Mouse (Mus musculus) olfactory bulb, adult 2 months (tissue): ENCODE measurements at regions not wholly inside any gene's neighbourhood (a gene's known extent, or its start where the extent isn't known, plus 50 kb on each side); places are given as distances from the start of the nearest gene placed in this dataset.

ENCODE experiments used
- H3K27ac ChIP-seq: fragments of 200-500 bp; 2 replicates; pipeline ENCODE4 v1.5.1; 2012; ENCODE audit warnings: low read depth, low read length; ENCODE audit not compliant: insufficient read depth
- H3K4me1 ChIP-seq: fragments of 200-500 bp; 2 replicates; pipeline ENCODE4 v1.6.1; 2012; ENCODE audit warnings: low read length; ENCODE audit not compliant: control insufficient read depth, insufficient read depth
- H3K4me3 ChIP-seq: fragments of 200-500 bp; 2 replicates; pipeline ENCODE4 v1.5.1; 2012; ENCODE audit warnings: mild to moderate bottlenecking, low read depth, low read length, moderate library complexity; ENCODE audit not compliant: insufficient read depth
- CTCF ChIP-seq: fragments of 200-500 bp; IDR thresholded peaks from 2 replicates; pipeline ENCODE4 v1.5.1; 2012; ENCODE audit warnings: low read depth, mild to moderate bottlenecking, low read length, moderate library complexity; ENCODE audit not compliant: insufficient read depth
- POLR2A ChIP-seq: fragments of 200-500 bp; IDR thresholded peaks from 2 replicates; pipeline ENCODE4 v1.6.1; 2012; ENCODE audit warnings: mild to moderate bottlenecking, low read depth, low read length, moderate library complexity; ENCODE audit not compliant: insufficient read depth
- WGBS: fragments of 180-500 bp; shearing (Covaris S2); methylation state at CpG from one replicate; pipeline ENCODE4 v1.1.7; 2018; 5-methylcytosine and 5-hydroxymethylcytosine counted together

GRCm38 (mm10) chr5:148645772-148646171, 93.2 kb upstream of the Ubl3 start:
- Histone ChIP-seq H3K4me1 (peaks cover 9% of the 10 kb centered on the region; the same call in 1 of the 2 replicates), H3K27ac (no peak overlapping the region), H3K4me3 (no peak overlapping the region)
- WGBS, result 48% methylated on average over 4 of the region's 4 CpGs
- TF ChIP-seq CTCF (no peak), POLR2A (no peak)

GRCm38 (mm10) chr5:148645191-148645681, 92.6 kb upstream of the Ubl3 start:
- 69% methylated on average over 10 of the region's 10 CpGs for WGBS
- Histone ChIP-seq H3K27ac (no peak overlapping the region), H3K4me3 (no peak overlapping the region), H3K4me1 (peaks cover 9% of the 10 kb centered on the region; the same call in 1 of the 2 replicates)
- TF ChIP-seq CTCF, result no peak

GRCm38 (mm10) chr5:148644345-148644744, 91.8 kb upstream of the Ubl3 start:
- H3K4me1 ChIP-seq, result peaks cover 9% of the 10 kb centered on the region; the same call in 1 of the 2 replicates
- TF ChIP-seq POLR2A (no peak), CTCF (no peak)
- no peak overlapping the region for H3K4me3 ChIP-seq
- no peak overlapping the region for H3K27ac ChIP-seq
- 97% methylated on average over 7 of the region's 7 CpGs for WGBS

- Histone ChIP-seq H3K27ac (no peak overlapping the region), H3K4me1 (peaks cover 9% of the 10 kb centered on the region; the same call in 1 of the 2 replicates), H3K4me3 (no peak overlapping the region)
- 71% methylated on average over 15 of the region's 15 CpGs for WGBS
- TF ChIP-seq CTCF, result no peak
- TF ChIP-seq POLR2A, result no peak
These were observed 89.2 kb upstream of the Ubl3 start for GRCm38 (mm10) chr5:148641652-148642395.

GRCm38 (mm10) chr5:148640523-148640922, 87.9 kb upstream of the Ubl3 start:
- H3K27ac ChIP-seq, result no peak overlapping the region
- no peak for TF ChIP-seq CTCF
- TF ChIP-seq POLR2A, result no peak
- no peak overlapping the region for H3K4me3 ChIP-seq
- 69% methylated on average over 14 of the region's 14 CpGs for WGBS
- H3K4me1 ChIP-seq, result peaks cover 9% of the 10 kb centered on the region; the same call in 1 of the 2 replicates

- TF ChIP-seq POLR2A (no peak), CTCF (no peak)
- H3K4me1 ChIP-seq, result peaks cover 14% of the 10 kb centered on the region
- H3K27ac ChIP-seq, result no peak overlapping the region
- no peak overlapping the region for H3K4me3 ChIP-seq
- WGBS, result 32% methylated on average over 11 of the region's 11 CpGs
These were observed 82.3 kb upstream of the Ubl3 start for GRCm38 (mm10) chr5:148634919-148635356.

- TF ChIP-seq CTCF, result no peak
- TF ChIP-seq POLR2A, result no peak
- Histone ChIP-seq H3K4me3 (no peak overlapping the region), H3K27ac (no peak overlapping the region), H3K4me1 (peaks cover 14% of the 10 kb centered on the region)
- 26% methylated on average over 5 of the region's 5 CpGs for WGBS
These were observed 81.4 kb upstream of the Ubl3 start for GRCm38 (mm10) chr5:148633999-148634398.

GRCm38 (mm10) chr5:148633331-148633730, 80.7 kb upstream of the Ubl3 start:
- Histone ChIP-seq H3K4me1 (peaks cover 14% of the 10 kb centered on the region), H3K27ac (no peak overlapping the region), H3K4me3 (no peak overlapping the region)
- TF ChIP-seq CTCF (no peak), POLR2A (no peak)
- WGBS, result 95% methylated on average over 6 of the region's 6 CpGs

- Histone ChIP-seq H3K27ac (no peak overlapping the region), H3K4me1 (peaks cover 14% of the 10 kb centered on the region), H3K4me3 (no peak overlapping the region)
- 67% methylated on average over 11 of the region's 11 CpGs for WGBS
- TF ChIP-seq CTCF, result no peak
- TF ChIP-seq POLR2A, result no peak
These were observed 80.1 kb upstream of the Ubl3 start for GRCm38 (mm10) chr5:148632516-148633170.
